Mouse (Mus musculus): ENCODE results near the gene Lrrc10b. TPM values are rescaled to one million over a fixed set of nuclear protein-coding genes. Genes with fewer than 3 reads are reported as not detected.

Lrrc10b gene
- 10 to 100 TPM in 1 of 2 experiments, 1 to 10 TPM in 1; 4.8 to 30.6 TPM for total RNA-seq (2021)

DNA sequence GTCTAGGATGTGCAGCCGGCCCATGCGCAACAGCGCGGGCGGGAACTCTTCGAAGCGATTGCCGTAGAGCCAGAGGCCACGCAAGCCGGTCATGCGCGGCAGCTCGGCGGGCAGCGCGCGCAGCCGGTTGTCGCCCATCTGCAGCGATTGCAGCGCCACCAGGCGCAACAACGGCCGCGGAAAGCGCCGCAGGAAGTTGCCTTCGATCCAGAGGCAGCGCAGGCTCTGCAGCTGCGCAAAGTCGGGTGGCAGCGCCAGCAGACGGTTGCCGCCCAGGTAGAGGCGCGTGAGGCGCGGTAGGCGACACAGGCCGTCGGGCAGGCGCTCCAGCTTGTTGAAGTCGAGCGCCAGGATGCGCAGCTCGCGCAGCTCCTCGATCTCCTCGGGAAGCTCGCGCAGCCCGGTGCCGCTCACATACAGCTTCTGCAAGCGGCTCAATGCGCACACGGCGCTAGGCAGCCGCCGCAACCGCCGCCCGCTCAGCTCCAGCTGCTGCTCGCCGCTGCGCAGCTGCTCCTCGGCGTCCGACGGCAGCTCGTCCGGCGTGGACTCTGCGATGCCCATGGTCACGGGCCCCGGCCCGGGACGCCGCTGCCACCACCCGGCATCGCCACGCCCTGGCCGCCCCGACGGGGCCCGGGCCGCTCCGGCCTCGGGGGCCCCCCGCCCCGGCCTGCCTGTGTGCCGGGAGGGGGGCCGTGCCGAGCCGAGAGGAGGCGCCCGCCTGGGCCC lies at the start of gene Lrrc10b:
Gene Lrrc10b, minus strand, starts transcription at position 722 of the 732 bp plus-strand sequence.
- DNase-seq (ENCODE audit: low spot score in 2 of 2), result peak; percentile 73 to 77
- intact Hi-C loops (cut with DNase I), result loop anchor here (2.0 kb wide), 1 partner anchor 26 kb away; the partner anchor contains the start of gene Ppp1r32

DNA sequence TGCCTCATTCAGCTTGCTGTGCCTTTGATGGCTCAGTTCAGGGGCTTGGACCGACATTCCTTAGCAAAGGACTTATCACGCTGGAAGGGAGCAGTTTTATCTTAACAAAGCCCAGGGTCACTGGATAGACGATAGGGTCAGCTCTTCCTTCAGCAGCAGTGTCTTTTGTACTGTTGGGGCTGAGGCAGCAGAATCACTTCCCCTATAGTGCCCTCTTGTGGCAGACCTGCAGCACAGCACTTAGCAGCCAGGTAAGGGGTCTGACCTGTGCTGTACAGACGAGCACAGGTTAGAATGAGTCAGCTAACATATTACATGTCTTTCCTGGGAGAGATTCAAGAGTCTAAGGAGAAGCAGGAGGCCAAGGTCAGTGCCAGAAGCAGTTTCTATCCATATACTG lies 45.3 kb upstream of the Lrrc10b start:
- peak in 1 of 2 experiments; percentile 24 for DNase-seq (ENCODE audit: low spot score in 2 of 2)
- intact Hi-C loops (cut with DNase I), result no loop called here

DNA sequence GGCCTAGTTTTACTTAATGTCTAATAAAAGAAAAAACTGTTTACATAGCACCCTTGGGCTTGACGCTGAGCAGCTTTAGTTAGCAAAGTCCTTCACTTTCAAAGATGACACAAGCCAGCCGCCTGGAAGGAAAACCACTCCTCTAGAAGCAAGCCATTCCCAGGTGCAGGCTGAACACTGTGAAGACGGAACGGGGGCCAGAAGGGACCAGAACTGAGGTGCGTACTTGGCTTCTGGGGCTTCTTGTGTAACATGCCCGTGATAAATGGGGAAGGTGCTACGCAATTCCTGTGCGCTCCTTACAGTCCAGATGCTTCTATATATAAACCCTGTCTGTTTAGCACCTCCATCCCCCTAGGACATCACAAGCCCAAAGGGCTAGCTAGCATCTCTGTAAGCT lies 43.3 kb upstream of the Lrrc10b start:
- peak in 1 of 2 experiments; percentile 28 for DNase-seq (ENCODE audit: low spot score in 2 of 2)
- intact Hi-C loops (cut with DNase I), result no loop called here

DNA sequence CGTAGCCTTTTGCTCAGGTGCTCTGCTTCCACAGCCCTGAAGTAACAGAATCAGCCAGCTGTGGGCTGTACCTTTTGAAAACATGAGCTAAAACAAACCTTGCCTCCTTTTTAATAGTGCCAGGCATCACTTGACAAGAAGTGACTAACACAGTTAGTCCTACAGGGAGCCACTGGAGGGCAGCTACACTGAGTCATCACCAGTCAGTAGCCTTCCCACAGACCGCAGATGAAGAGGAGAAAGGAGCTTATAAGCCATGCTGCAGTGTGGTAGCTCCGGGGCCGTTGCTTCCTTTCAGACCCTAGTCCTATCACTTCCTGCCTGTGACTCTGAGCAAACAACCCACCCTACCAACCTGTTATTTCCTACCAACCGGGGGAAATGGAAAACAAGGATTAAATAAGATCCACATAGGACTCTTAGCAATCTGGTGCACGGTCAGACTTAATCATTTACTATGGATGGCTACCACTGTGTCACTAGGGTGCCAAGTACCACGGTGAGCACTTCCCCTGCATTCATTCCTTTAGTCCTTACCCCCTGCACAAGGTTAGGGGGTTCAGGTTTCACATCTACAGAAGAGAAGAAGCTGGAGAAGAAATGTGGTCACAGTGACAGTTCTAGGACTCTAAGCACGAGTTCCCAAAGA lies 40.4 kb upstream of the Lrrc10b start:
- intact Hi-C loops (cut with DNase I), result no loop called here
- DNase-seq (ENCODE audit: low spot score in 2 of 2), result peak in 1 of 2 experiments; percentile 53

DNA sequence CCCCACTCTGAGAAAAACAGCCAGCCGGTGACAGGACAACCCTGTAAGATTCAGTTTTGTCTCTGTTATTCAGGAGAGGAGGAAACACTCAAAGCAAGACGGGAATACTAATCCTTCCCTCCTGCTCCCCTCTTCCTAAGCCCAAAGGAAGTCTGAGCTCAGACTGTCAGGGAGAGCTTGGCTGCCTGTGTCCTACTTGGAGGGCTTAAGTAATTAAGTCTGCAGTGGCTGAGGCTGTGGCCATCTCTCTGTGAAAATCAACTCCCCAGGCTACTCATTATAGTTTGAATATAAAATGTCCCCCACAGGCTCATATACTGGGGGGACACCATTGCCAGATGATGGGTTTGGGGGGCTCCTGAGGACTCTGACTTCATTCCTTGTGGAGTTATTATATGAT lies 39.7 kb upstream of the Lrrc10b start:
- DNase-seq (ENCODE audit: low spot score in 2 of 2), result no peak
- intact Hi-C loops (cut with DNase I), result no loop called here

DNA sequence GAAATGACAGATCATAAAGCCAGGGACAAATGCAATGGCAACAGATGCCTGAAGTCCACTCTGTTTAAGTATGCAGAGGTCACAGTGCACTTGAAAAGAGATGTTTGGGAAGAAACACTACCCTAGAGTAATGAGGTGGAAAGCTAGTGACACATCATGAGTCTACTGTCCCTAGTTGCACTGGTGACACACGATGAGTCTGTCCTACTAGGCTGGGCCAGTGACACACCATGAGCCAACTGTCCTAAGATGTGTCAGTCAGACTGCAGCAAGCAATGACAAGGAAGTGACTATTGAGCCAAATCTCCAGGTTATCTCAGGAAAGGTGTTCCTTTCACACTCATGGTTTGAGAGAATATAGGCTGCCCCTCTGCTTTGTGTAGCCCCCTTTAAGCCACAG lies 38.4 kb upstream of the Lrrc10b start:
- intact Hi-C loops (cut with DNase I), result no loop called here
- DNase-seq (ENCODE audit: low spot score in 2 of 2), result no peak

DNA sequence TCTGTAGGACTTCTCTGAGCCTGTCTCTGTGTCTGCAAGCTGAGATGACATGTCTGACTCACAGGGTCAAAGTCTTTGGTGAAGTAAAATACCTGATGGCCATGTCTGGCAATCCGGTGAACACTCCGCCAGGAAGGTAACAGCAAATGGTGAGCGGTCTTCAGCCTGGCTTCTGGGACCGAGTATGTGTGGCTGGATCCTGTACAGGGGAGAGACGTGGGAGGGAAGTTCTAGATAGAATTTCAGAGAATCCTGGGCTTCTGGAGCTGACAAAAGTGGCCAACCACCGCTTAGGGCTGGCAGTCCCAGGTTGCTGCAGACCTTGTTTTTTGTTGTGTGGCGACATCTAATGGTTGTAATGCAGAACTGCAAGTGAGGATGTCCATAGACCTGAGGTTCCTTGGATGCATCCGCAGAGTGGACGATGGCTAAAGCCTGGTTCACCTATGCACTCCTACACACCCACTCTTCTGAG lies 29.0 kb upstream of the Lrrc10b start:
- intact Hi-C loops (cut with DNase I), result loop anchor here (1.0 to 10.0 kb wide), 3 partner anchors 37 to 232 kb away; no protein-coding TSS in a partner anchor

DNA sequence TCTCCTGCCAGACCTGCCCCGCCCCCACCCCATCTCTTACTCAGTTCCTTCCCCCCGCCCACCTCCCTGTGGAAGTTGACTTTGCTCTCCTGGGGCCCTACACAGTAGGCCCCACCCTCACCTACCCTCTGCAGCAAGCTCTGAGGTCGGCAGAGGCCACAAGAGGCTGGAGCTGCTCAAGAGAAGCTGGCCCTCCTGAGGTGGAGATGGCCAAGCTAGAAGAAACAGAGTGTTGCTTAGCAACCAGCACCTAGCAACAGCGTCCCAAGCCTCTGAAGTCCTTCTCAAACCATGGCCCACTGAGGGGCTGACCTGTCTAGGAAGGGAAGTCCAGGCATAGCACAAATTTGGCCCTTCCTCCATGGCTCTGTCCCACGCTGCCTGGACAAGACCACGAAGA lies 25.4 kb upstream of the Lrrc10b start, which contains the start of gene Ppp1r32:
Gene Ppp1r32, minus strand, starts transcription at position 226 of the 400 bp plus-strand sequence.
- DNase-seq (ENCODE audit: low spot score in 2 of 2), result no peak
- intact Hi-C loops (cut with DNase I), result loop anchor here (2.0 to 10.0 kb wide), 2 partner anchors 26 to 228 kb away; partner anchors contain the start of gene Lrrc10b

More for the DNA sequence above, 29.0 kb upstream of the Lrrc10b start:
- peak; percentile 75 to 79 for DNase-seq (ENCODE audit: low spot score in 2 of 2)

DNA sequence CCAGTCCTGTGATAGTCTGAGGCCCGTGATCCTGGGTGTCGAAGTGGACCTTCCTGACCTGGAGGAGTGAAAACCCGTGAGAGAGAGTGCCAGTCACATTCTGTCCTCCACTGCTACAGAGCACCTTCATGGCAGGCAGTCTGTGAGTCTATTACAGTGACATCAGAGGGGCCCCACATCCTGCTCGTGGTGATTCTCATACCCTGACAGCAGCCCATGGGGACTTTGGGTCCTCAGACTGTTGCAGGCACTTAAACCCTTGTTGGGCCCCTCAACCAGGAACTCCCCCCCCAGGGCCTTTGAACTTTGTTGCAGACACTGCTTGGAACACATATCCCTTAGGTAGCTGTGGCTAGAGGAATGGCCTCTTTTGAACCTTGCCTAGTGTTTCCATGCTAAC lies 22.3 kb upstream of the Lrrc10b start:
- intact Hi-C loops (cut with DNase I), result no loop called here
- DNase-seq (ENCODE audit: low spot score in 2 of 2), result no peak

DNA sequence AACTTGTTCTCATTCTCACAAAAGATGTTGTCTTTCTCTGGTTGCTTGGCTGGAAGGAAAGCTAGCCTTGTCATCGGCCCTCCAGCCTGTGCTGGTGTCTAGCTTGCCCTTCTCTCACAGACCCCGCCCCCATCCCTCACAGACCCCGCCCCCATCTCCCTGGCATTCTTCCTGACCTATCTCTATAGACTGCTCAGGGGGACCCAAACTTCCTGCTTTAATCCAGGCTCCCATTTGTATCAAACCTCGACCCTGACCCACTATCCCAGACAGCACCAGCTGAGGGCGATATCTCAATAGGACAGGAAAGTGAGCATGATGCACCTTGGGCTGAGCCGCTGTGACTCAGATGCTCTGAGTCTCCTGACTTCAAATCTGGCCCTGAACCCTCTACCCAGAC lies 16.5 kb upstream of the Lrrc10b start:
- intact Hi-C loops (cut with DNase I), result no loop called here
- DNase-seq (ENCODE audit: low spot score in 2 of 2), result no peak

DNA sequence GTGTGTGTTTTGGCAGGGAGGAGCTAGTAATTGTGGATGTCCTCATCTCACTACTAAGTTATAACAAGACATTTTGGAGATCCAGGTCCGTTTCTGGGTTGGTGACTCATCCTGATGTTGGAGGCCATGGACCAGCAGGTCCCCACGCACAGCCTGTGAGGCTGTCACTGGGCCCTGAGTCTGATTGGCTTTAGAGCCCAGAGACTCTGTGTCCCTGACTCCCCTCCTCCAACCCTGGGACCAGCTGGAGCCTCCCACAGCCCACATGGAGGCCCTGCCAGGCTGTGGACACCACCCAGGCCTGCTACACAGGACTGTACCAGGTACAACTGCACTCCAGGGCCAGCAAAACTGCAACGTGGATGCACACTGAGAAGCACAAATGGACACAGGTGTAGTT lies 15.7 kb upstream of the Lrrc10b start:
- DNase-seq (ENCODE audit: low spot score in 2 of 2), result peak in 1 of 2 experiments; percentile 74
- intact Hi-C loops (cut with DNase I), result no loop called here

DNA sequence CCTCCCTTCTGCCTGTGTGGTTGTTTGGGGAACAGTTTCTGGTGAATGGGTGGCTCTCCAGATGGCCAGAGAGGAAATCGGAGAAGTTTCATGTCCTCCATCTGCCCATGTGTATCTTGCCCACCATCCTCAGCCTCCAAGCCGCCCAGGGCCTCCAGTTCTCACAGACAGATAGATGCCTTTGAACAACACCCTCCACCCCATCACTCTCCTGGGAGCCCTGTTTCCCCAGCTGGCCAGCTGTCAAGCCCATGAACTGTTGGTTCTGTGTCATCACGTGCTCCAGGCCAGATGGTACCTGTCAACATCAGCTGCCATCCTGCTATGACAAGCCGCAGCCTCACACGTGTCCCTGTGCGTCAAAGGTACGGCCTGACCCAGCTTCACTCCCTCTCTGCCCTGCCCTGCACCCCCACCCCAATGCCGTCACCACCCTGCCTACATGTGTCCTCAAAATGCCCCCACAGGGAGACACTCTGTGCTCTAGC lies 11.9 kb upstream of the Lrrc10b start:
- DNase-seq (ENCODE audit: low spot score in 2 of 2), result peak in 1 of 2 experiments; percentile 62
- intact Hi-C loops (cut with DNase I), result no loop called here

DNA sequence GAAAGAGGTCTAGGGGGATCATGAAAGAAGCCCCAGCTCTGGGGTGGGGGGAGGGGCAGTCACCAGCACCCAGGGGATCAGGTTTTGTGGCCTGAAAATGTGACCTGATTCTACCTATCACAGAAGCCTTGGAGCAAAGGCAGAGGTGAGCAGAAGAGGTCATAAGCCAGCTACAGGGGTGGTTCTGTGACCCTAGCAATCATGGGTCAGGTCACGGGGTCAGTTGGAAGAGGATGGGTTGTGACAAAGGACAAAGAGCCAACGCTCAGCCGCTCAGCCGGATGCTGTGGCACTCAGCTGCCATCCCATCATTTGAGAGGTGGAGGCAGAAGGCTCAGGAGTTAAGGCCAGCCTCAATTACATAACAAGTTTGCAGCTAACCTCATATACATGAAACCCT lies 7.2 kb upstream of the Lrrc10b start:
- no peak for DNase-seq (ENCODE audit: low spot score in 2 of 2)
- intact Hi-C loops (cut with DNase I), result no loop called here

DNA sequence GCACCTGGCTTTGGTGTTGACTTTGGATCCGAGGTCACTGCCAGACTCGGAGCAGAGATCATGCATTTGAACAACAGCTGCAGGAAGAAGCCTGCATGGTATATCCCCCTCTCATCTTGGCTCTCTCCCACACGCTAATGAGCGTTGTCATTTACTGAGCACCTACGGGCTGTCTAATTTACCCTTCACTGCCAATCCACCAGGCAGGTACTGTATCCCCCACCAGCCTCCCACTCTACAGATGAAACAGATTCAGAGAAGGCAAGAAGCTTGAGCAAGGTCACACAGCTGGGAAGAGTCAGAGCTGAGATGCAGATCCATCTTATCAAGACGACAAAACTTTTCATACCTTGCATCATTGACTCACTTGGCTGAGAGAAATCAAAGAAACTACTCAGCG lies 4.3 kb upstream of the Lrrc10b start:
- DNase-seq (ENCODE audit: low spot score in 2 of 2), result no peak
- intact Hi-C loops (cut with DNase I), result no loop called here

DNA sequence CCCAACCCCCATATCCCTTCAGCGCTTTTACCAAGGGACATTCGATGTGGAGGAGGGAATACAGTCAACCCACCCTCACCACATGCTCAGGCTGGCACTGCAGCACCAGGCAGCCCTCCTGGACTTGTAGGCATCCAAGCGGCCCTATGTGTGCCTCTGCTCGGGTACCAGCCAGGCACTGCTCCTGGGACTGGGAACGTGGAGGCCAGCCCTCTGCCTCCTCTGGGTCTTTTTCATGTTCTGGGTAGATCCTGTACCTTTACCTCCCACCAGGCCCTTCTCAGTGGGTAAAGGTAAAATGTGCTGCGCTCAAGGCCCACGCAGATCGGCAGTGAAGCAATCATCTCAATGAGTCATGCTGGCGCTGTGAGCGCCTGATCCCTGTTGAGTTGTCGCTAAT lies 2.6 kb upstream of the Lrrc10b start:
- intact Hi-C loops (cut with DNase I), result no loop called here
- DNase-seq (ENCODE audit: low spot score in 2 of 2), result peak in 1 of 2 experiments; percentile 29

DNA sequence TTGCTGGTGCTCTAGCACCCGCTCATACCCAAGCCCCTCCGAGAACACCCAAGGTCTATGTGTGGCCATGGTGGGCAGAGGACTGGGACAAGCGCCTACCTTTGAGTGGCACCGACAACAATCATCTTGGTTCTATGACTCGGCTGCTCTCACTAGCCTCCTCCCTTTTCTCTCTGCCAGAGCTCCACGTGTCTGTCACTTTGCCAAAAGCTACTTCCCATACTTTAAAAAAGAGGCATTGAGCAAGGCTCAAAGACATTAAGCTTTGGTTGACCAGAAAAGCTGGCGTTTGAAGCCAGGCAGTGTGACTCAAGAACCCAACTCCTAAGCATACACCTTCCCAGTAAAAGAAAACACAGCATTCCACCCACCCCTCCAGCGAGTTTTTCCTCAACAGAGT lies 823 bp upstream of the Lrrc10b start:
- peak in 1 of 2 experiments; percentile 81 for DNase-seq (ENCODE audit: low spot score in 2 of 2)
- intact Hi-C loops (cut with DNase I), result no loop called here

DNA sequence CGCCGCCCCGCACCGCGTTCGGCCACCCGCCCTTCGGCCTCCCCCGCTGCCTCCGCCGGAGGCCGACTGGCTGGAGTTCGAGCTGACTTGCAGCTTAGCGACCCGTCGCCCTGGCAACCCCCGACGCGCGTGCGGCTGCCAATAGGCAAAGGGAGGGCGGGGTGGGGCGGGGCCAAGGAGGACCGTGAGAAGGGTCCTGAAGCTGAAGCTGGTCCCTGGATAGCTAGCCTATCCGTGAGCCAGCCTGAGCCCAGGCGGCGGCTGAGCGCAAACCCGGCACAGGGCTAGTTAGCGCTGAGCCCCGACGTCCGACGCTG lies 169 bp upstream of the Lrrc10b start:
- DNase-seq (ENCODE audit: low spot score in 2 of 2), result peak in 1 of 2 experiments; percentile 22
- intact Hi-C loops (cut with DNase I), result loop anchor here (2.0 kb wide), 1 partner anchor 25 kb away; the partner anchor contains the start of gene Ppp1r32

DNA sequence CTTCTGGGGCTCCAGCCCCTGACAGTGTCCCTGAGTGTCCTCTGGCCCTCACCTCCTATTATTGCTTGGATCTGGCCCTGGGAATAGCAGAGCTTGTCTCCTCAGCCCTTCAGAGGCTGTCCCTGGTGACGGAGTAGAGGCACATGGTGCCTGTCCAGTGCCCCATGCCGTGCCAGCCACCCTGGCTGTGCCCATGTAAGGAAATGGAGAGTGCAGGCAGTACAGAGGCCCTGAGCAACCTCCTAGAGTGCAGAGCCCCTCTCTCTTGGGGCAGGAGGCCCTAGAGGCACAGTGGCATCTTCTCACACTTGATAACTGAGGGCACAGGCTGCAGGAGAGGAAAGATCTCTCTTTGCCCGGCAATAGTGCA lies 1.9 kb downstream of the Lrrc10b start:
- intact Hi-C loops (cut with DNase I), result no loop called here
- no peak for DNase-seq (ENCODE audit: low spot score in 2 of 2)

DNA sequence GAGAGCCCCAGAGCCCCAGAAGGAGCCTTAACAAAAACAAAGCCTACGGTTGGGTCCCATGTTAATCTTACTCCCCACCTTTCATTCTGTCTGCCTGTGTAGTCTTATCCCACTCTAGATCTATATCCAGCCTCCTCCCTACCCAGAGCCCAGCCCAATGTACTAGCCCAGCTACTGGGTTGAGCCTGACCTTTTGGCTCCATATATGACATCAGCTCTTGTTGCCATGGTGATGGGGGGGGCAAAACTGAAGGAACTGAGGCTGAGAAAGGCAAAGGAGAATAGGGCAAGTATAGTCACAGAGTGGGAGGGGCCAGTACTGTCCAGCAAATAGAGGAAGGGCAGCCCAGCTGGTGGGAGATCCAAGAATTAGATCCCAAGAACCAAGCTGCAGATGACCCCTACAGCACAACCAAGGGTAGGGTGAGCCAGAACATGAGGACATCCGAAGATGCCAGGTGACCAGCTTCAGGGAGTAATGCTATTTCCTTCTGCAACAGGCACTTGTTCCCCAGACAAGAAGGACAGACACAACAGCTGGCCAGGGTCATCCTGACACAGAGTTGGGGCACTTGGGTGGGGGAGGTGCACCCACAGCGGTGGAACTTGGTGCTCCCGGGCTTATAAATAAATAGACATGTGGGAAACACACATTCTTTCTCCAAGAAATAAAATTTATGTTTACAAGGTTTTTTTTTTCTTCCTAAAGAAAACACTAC lies 2.4 kb downstream of the Lrrc10b start:
- intact Hi-C loops (cut with DNase I), result no loop called here
- DNase-seq (ENCODE audit: low spot score in 2 of 2), result no peak

DNA sequence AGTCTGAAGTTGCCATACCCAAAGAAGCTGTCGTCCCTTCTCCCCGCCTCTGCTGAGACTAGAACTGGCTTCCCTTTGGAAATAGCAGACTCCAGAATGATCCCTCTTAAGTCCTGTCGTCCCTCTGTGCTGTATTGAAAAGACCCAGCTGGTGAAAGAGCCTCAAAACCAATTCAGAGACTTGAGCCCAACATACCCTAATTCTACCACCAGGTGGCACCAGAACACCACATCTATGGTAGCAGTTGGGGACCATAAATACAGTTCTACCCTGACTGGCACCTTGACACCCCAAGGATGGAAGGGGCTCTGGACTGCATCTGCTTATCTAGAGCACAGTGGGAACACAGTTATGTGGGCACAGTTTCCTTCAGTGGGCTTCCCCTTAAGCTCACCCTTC lies 7.6 kb downstream of the Lrrc10b start:
- intact Hi-C loops (cut with DNase I), result loop anchor here (1.0 kb wide), 1 partner anchor 37 kb away; no protein-coding TSS in a partner anchor
- peak; percentile 85 to 88 for DNase-seq (ENCODE audit: low spot score in 2 of 2)

Data from left cerebral cortex, postnatal 25 days (tissue).